Mouse (Mus musculus): ENCODE measurements around the gene Selenom.

Selenom gene

GRCm38 (mm10) chr11:3548564-3549295 is 34.2 kb downstream of the Selenom start:
- DNase-seq (ENCODE audit: low spot score): no peak

DNA sequence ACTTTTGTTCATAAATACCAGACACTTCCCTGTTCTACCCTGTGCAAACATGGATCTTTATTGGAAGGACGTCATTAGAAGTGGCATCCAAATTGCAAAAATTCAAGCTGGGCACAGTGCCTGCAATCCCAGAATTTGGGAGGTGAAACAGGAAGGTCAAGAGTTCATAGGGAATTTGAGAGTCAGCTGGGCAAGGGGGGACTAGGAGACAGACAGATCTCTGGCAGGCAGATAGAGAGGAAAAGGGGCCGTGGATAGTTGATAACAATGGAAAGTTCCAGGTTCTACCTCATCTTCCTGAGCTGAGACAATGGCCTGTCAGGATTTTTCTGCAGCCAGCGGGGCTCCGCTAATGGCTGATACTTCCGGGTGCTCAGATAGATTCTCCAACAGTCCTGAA is 35.3 kb downstream of the Selenom start:
- no peak for DNase-seq (ENCODE audit: low spot score)

- no peak for DNase-seq (ENCODE audit: low spot score)
Observed at GRCm38 (mm10) chr11:3554976-3555375, 40.5 kb downstream of the Selenom start.

DNA sequence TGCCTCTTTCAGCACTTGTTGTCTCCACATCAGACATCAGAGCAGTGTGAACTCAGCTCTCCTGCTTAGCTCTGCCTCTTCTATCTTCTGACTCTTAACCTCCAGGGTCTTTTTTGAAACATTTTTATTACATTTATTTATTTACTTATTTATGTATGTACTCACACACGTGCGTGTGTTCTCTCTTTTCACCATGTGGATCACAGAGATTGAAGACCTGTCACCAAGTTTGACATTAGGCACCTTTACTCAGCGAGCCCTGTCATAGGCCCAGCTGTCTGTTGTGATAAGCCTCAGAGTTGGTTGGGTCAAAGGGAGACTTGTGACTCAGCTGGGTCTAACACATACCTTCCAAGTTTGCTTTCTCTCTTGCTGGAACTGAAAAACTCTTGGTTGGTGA is 43.4 kb downstream of the Selenom start:
- no peak for DNase-seq (ENCODE audit: low spot score)

- DNase-seq (ENCODE audit: low spot score): no peak
Observed at GRCm38 (mm10) chr11:3560202-3560601, 45.7 kb downstream of the Selenom start.

GRCm38 (mm10) chr11:3563853-3564252 is 49.4 kb downstream of the Selenom start:
- DNase-seq (ENCODE audit: low spot score): no peak

DNA sequence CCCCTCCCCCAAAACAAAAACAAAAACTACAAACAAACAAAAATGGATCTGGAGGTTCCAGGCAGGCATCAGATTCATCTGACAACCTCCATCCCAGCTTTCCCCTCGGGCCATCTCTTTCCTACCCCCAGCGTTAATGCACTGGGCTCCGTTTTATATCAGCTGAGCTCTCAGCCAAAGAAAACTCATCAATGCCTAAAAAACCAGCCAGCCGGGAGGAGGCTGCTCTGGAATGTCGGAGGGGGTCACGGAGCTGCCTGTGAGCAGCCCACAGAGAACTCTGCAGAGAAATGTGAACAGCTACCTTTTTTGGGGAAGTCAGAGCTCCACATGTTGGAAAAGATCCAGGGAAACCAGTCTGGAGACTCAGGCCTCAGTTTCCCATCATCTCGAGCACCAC is 50.0 kb downstream of the Selenom start:
- DNase-seq (ENCODE audit: low spot score): no peak

- DNase-seq (ENCODE audit: low spot score): no peak
Observed at GRCm38 (mm10) chr11:3566018-3566417, 51.5 kb downstream of the Selenom start.
